8 mouse cellular contexts compared by ENCODE assay signal in genomic region chr11:72723871-72724270, GRCm38 (mm10). TPM values are rescaled to one million over a fixed set of nuclear protein-coding genes. Genes with fewer than 3 reads are reported as not detected.
DNase-seq lines count a peak whose midpoint lies in the region; ATAC-seq and TF ChIP-seq lines count a peak whose summit lies in the region.

No protein-coding gene starts in this region.

- DNase-seq in cerebellum, adult 18-20 months = peak; percentile 30 to 45
- no peak for DNase-seq in cerebellum, postnatal 4 days (ENCODE audit: low spot score in 2 of 2)
- no peak for DNase-seq in left cerebral cortex, adult 2 months (ENCODE audit: extremely low spot score in 1 of 2, low spot score in 2 of 2)
- no peak for DNase-seq in left cerebral cortex, adult 9 months (ENCODE audit: low spot score in 2 of 2)
- peak; percentile 48 for DNase-seq in cerebellum, adult 9-10 months
- DNase-seq in retina, adult 2 months (ENCODE audit: low read depth, low spot score) = peak; percentile 8
- no peak for DNase-seq in forebrain, embryonic 11.5 days (ENCODE audit: low spot score)
- no peak for DNase-seq in ovary, postnatal 14 days (ENCODE audit: low spot score)

- H3K27ac ChIP-seq in left cerebral cortex, adult 2 months = no peak overlapping the region
- no peak overlapping the region for H3K27ac ChIP-seq in forebrain, embryonic 11.5 days (ENCODE audit: low read depth, low read length)

- H3K4me2 ChIP-seq in forebrain, embryonic 11.5 days (ENCODE audit: low read depth, low read length, severe bottlenecking) = no peak overlapping the region

- H3K27me3 ChIP-seq in forebrain, embryonic 11.5 days (ENCODE audit: control insufficient read depth, insufficient read depth, low read length) = no peaks in the 10 kb centered on the region

- no peaks in the 10 kb centered on the region; the same call in 1 of the 2 replicates for H3K36me3 ChIP-seq in forebrain, embryonic 11.5 days (ENCODE audit: control insufficient read depth, insufficient read depth, low read length)

- H3K4me1 ChIP-seq in forebrain, embryonic 11.5 days (replicated peaks; ENCODE audit: control insufficient read depth, insufficient read depth, low read length) = no peaks in the 10 kb centered on the region

- no peak overlapping the region for H3K9ac ChIP-seq in forebrain, embryonic 11.5 days (ENCODE audit: low read length)

- no peak overlapping the region for H3K4me3 ChIP-seq in left cerebral cortex, adult 2 months
- no peak overlapping the region for H3K4me3 ChIP-seq in forebrain, embryonic 11.5 days (ENCODE audit: low read depth, low read length)

- intact Hi-C loops in left cerebral cortex, adult 2 months (cut with DNase I) = loop anchor here (1.0 kb wide), 1 partner anchor 154 kb away; no protein-coding TSS in a partner anchor

- ATAC-seq in forebrain, embryonic 11.5 days (replicated peaks; ENCODE audit: low FRiP score) = no peak

- TF ChIP-seq CTCF in left cerebral cortex, adult 2 months (IDR thresholded peaks at IDR 0.05) = peak; percentile 58

- no peaks in the 10 kb centered on the region for H3K9me3 ChIP-seq in forebrain, embryonic 11.5 days (ENCODE audit: control insufficient read depth, low read length)

RNA-seq across cellular contexts. Expression of gene Ankfy1, which starts 34.1 kb away (rescaled TPM):
- 10 to 100 TPM; 34.4 to 35.4 TPM for total RNA-seq in left cerebral cortex, adult 2 months (2021)
- 33.1 and 34.6 TPM in 2 replicates for polyA plus RNA-seq in forebrain, embryonic 11.5 days (2014; fragmentation: Nextera tagmentation; extraction: Ambion mirVana)

Comparison
In these comparisons a context has a peak if more than half of its experiments do, and no peak if none do; other contexts are left out.
1. DNase-seq: peak in cerebellum, adult 18-20 months (2 of 2), cerebellum, adult 9-10 months (single experiment) and retina, adult 2 months (single experiment); none in cerebellum, postnatal 4 days (0 of 2), left cerebral cortex, adult 2 months (0 of 2), left cerebral cortex, adult 9 months (0 of 2), forebrain, embryonic 11.5 days (single experiment) and ovary, postnatal 14 days (single experiment).